Mouse (Mus musculus): Measurements from ENCODE around the gene Kcnab1. TPM values are rescaled to one million over a fixed set of nuclear protein-coding genes. Genes with fewer than 3 reads are reported as not detected.

The Kcnab1 gene
- polyA plus RNA-seq, 1 experiment from 2014 or later: 3.1 TPM

DNA sequence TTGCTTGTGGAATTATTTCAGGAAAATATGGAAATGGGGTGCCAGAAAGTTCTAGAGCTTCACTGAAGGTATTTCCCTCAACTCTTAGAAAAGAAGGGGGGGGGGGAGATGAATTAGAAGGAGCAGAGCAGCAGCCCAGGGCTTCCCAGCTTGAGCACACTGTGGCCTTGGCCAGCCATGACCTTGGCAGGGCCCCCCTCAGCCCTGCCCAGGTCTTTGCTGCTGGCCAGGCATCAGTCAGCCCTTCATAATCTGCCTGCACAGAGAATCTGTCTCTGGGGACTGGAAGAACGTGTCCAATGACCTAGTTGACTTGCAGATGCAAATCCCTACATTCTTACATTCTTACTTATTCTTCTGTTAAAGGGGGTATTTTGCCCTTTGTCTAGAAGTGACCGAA is 249.1 kb downstream of the Kcnab1 start:
- H3K27ac ChIP-seq (ENCODE audit: low read depth): no peak overlapping the region
- DNase-seq: no peak
- no peak overlapping the region for H3K4me2 ChIP-seq
- no peaks in the 10 kb centered on the region for H3K9me3 ChIP-seq (ENCODE audit: low read depth, low read length)
- no peak for TF ChIP-seq CTCF (IDR thresholded peaks at IDR 0.05; ENCODE audit: low read depth)
- no peak overlapping the region for H3K9ac ChIP-seq
- no peaks in the 10 kb centered on the region for H3K4me1 ChIP-seq (ENCODE audit: insufficient read depth)
- WGBS: 73% methylated on average over 2 of the region's 2 CpGs
- H3K36me3 ChIP-seq (ENCODE audit: insufficient read depth): 0 out of 2 replicates have a peak, but pooled peaks cover 3% of the 10 kb centered on the region
- H3K27me3 ChIP-seq (ENCODE audit: insufficient read depth, low read length): no peaks in the 10 kb centered on the region
- ATAC-seq (ENCODE audit: insufficient read depth): no peak
- H3K4me3 ChIP-seq (ENCODE audit: low read depth, low read length): no peak overlapping the region

DNA sequence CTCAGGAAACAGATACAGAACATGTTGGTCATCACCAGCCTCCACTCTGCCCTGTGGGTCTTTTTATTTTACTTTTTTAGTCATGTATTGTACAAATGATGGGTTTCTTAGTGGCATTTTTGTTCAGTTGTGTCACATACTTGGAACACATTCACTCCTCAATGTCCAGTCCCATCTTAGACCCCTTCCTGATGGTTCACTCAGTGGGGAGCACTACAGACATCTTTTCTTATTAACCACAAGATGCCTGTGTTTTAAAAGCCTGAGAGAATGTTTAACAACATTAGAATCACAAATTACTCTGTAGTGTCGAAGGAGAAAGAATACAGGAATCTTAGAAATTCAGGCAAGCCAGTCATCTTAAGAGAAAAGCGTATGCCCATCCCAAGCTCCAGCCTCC is 249.7 kb downstream of the Kcnab1 start:
- no peak overlapping the region for H3K4me3 ChIP-seq (ENCODE audit: low read depth, low read length)
- ATAC-seq (ENCODE audit: insufficient read depth) (no peak), DNase-seq (no peak)
- no peak for TF ChIP-seq CTCF (IDR thresholded peaks at IDR 0.05; ENCODE audit: low read depth)
- H3K27ac ChIP-seq (ENCODE audit: low read depth): no peak overlapping the region
- no peak overlapping the region for H3K4me2 ChIP-seq
- no peaks in the 10 kb centered on the region for H3K27me3 ChIP-seq (ENCODE audit: insufficient read depth, low read length)
- H3K4me1 ChIP-seq (ENCODE audit: insufficient read depth): no peaks in the 10 kb centered on the region
- no peaks in the 10 kb centered on the region for H3K9me3 ChIP-seq (ENCODE audit: low read depth, low read length)
- WGBS: 84% methylated on average over 2 of the region's 2 CpGs
- H3K36me3 ChIP-seq (ENCODE audit: insufficient read depth): 0 out of 2 replicates have a peak, but pooled peaks cover 3% of the 10 kb centered on the region
- no peak overlapping the region for H3K9ac ChIP-seq

DNA sequence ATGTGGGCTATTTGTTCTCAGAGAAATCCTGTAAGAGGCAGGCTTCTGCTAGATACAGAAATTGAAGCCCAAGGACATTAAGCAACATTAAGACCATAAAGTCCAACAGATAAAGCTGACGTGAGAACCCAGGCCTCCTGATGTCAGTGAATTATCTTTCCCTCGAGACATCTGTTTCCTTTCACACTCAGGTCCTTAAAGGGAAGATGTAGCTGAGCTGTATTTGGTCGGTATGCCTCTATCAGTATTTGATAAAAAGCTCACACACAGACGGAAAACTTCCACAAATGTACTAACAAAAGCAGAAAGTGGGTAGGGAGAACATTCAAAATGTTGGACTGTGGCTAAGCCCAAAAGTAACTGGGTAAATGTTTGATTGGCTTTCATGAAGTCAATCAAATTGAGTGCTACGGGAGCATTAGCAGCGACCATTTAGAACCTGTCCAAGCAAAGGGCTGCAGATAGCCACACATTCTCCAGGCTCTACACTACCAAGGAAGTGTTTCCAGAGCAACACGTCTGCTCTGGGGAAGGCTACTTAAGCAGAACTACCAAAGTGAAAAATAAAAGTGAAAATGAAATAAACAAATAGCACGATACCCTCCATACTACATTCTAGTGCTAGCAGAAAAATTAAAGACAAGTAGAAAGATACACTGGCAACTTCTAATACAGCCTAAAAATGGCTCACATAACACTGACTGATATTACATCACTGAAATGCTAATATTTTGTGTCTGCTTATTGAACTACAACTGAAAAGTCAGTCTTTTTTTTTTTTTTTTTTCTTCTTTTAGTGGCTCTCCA is 251.2 kb downstream of the Kcnab1 start:
- DNase-seq (peak; percentile 65), ATAC-seq (ENCODE audit: insufficient read depth) (peak; percentile 48; the same call in 1 of the 2 replicates)
- TF ChIP-seq CTCF (IDR thresholded peaks at IDR 0.05; ENCODE audit: low read depth): no peak
- Histone ChIP-seq H3K9me3 (ENCODE audit: low read depth, low read length) (no peaks in the 10 kb centered on the region), H3K9ac (no peak overlapping the region), H3K27ac (ENCODE audit: low read depth) (no peak overlapping the region), H3K4me1 (ENCODE audit: insufficient read depth) (no peaks in the 10 kb centered on the region), H3K36me3 (ENCODE audit: insufficient read depth) (0 out of 2 replicates have a peak, but pooled peaks cover 3% of the 10 kb centered on the region), H3K27me3 (ENCODE audit: insufficient read depth, low read length) (no peaks in the 10 kb centered on the region), H3K4me2 (no peak overlapping the region), H3K4me3 (ENCODE audit: low read depth, low read length) (no peak overlapping the region)
- 36% methylated on average over 8 of the region's 8 CpGs for WGBS

DNA sequence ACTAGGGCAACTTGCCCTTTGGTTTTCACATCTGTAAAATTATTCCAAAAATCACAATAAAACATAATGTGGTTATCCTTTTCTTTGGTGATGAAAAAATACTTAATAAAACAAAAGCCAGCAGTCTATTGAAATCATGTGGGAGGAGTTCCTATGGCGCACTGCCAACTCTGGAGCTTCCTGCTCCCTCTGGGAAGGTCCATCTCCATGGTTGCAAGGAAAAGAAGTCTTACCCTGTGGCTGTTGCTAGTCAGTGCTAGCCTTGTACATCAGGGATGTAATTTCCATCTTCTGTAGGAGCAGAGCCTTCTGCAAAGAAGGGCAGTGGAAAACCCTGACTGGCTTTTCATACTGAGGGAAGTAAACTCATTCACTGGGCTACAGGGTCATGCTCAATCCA is 254.3 kb downstream of the Kcnab1 start:
- Histone ChIP-seq H3K36me3 (ENCODE audit: insufficient read depth) (peaks cover 13% of the 10 kb centered on the region; the same call in 1 of the 2 replicates), H3K4me3 (ENCODE audit: low read depth, low read length) (no peak overlapping the region), H3K4me2 (no peak overlapping the region), H3K27ac (ENCODE audit: low read depth) (no peak overlapping the region), H3K27me3 (ENCODE audit: insufficient read depth, low read length) (no peaks in the 10 kb centered on the region), H3K9me3 (ENCODE audit: low read depth, low read length) (no peaks in the 10 kb centered on the region), H3K9ac (no peak overlapping the region), H3K4me1 (ENCODE audit: insufficient read depth) (no peaks in the 10 kb centered on the region)
- ATAC-seq (ENCODE audit: insufficient read depth): 0 out of 2 replicates have a peak, but pooled peaks have one; percentile 48
- WGBS: 81% methylated on average over 1 of the region's 1 CpGs
- no peak for TF ChIP-seq CTCF (IDR thresholded peaks at IDR 0.05; ENCODE audit: low read depth)
- peak; percentile 77 for DNase-seq

- H3K36me3 ChIP-seq (ENCODE audit: insufficient read depth): peaks cover 15% of the 10 kb centered on the region; the same call in 1 of the 2 replicates
- H3K4me1 ChIP-seq (ENCODE audit: insufficient read depth): no peaks in the 10 kb centered on the region
- H3K9ac ChIP-seq: no peak overlapping the region
- no peaks in the 10 kb centered on the region for H3K27me3 ChIP-seq (ENCODE audit: insufficient read depth, low read length)
- TF ChIP-seq CTCF (IDR thresholded peaks at IDR 0.05; ENCODE audit: low read depth): no peak
- DNase-seq: no peak
- H3K4me3 ChIP-seq (ENCODE audit: low read depth, low read length): no peak overlapping the region
- no peak overlapping the region for H3K4me2 ChIP-seq
- ATAC-seq (ENCODE audit: insufficient read depth): no peak
- H3K9me3 ChIP-seq (ENCODE audit: low read depth, low read length): no peaks in the 10 kb centered on the region
- WGBS: 61% methylated on average over 6 of the region's 6 CpGs
- H3K27ac ChIP-seq (ENCODE audit: low read depth): no peak overlapping the region
Measured at GRCm38 (mm10) chr3:65365184-65365583, 256.0 kb downstream of the Kcnab1 start.

DNA sequence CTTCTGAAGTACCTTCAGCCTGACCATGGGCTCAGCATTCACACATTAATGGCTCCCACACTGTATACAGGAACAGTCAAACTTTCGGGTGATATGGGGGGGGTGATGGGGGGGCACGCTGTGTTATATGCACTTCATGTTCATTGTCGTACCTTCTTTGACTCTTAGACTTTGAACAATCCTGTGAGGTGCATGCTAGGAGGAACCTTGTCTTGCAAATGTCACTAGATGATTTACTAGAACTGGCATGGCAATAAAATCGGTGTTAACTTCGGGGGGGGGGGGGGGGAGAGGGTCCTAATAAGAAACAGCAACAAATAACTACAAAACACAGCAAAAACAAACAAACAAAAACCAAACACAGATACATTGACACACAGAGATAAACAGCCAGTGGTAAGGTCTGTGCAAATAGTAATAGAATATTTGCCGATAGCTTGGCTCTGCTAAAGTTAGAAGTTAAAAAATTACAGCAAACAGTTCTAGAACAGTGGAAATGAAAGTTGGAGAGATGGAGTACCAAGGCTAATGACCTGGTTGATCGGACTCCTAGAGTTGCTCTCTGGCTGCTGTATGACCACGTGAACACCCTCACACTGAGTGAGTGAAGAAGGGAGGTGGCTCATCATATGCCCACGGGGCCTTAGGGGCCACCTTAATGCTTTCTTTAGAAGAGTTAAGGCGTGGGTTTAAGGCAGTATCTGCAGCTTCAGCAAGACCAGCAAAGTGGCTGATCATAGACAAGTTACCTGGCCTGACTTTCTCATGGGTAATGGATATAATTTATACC is 256.9 kb downstream of the Kcnab1 start:
- no peak overlapping the region for H3K9ac ChIP-seq
- ATAC-seq (ENCODE audit: insufficient read depth): no peak
- no peaks in the 10 kb centered on the region for H3K9me3 ChIP-seq (ENCODE audit: low read depth, low read length)
- H3K27ac ChIP-seq (ENCODE audit: low read depth): no peak overlapping the region
- H3K4me2 ChIP-seq: no peak overlapping the region
- no peaks in the 10 kb centered on the region for H3K4me1 ChIP-seq (ENCODE audit: insufficient read depth)
- WGBS: 84% methylated on average over 10 of the region's 10 CpGs
- H3K36me3 ChIP-seq (ENCODE audit: insufficient read depth): peaks cover 19% of the 10 kb centered on the region; the same call in 1 of the 2 replicates
- H3K4me3 ChIP-seq (ENCODE audit: low read depth, low read length): no peak overlapping the region
- DNase-seq: no peak
- no peaks in the 10 kb centered on the region for H3K27me3 ChIP-seq (ENCODE audit: insufficient read depth, low read length)
- TF ChIP-seq CTCF (IDR thresholded peaks at IDR 0.05; ENCODE audit: low read depth): no peak

DNA sequence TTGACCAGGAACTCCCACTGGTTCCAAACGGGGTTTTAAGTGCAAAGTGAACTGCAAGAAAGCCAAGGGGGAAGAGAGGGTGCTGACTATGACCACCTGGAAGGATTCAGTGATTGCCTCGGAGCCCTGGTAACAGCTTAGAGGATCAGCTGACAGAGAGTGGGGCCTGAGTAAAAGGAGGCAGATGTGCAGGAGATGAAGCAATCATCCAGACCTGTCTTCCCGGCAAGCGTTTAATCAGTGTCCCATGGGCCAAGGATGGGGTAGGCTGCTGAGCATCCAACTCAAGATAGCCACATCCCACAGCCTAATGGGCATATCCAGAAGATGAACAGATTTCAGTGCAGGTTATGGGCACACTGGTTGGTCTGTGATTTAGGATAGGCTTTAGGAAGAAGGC is 258.8 kb downstream of the Kcnab1 start:
- Histone ChIP-seq H3K36me3 (ENCODE audit: insufficient read depth) (peaks cover 30% of the 10 kb centered on the region), H3K27ac (ENCODE audit: low read depth) (no peak overlapping the region), H3K27me3 (ENCODE audit: insufficient read depth, low read length) (no peaks in the 10 kb centered on the region), H3K4me1 (ENCODE audit: insufficient read depth) (no peaks in the 10 kb centered on the region), H3K9ac (no peak overlapping the region), H3K4me3 (ENCODE audit: low read depth, low read length) (no peak overlapping the region), H3K4me2 (no peak overlapping the region), H3K9me3 (ENCODE audit: low read depth, low read length) (no peaks in the 10 kb centered on the region)
- 74% methylated on average over 4 of the region's 4 CpGs for WGBS
- no peak for TF ChIP-seq CTCF (IDR thresholded peaks at IDR 0.05; ENCODE audit: low read depth)
- DNase-seq (no peak), ATAC-seq (ENCODE audit: insufficient read depth) (no peak)
